Comparison of ENCODE assay signal across 14 mouse cellular contexts in genomic region chr14:25050674-25051251, GRCm38 (mm10).
DNase-seq lines count a peak whose midpoint lies in the region; ATAC-seq lines count a peak whose summit lies in the region.
"Had no signal": no experiment of that assay in that cellular context is flagged by ENCODE, and none has a peak within 500 bp of the region (broad histone marks: within the 10 kb centered on the region; RNA-seq: fewer than 3 reads in every experiment).

No protein-coding gene starts in this region.

- H3K27ac ChIP-seq in heart, embryonic 11.5 days (ENCODE audit: low read depth, low read length): peak overlapping the region; percentile 32; the same call in 1 of the 2 replicates
- H3K27ac ChIP-seq in heart, embryonic 12.5 days (ENCODE audit: poor library complexity, severe bottlenecking): no peak overlapping the region
- peak overlapping the region; percentile 57; the same call in 1 of the 2 replicates for H3K27ac ChIP-seq in embryonic facial prominence, embryonic 11.5 days (replicated peaks; ENCODE audit: low read depth, low read length)
- H3K27ac ChIP-seq in limb, embryonic 15.5 days: peak overlapping the region; percentile 28; the same call in 1 of the 2 replicates

- no peaks in the 10 kb centered on the region for H3K36me3 ChIP-seq in heart, embryonic 11.5 days (ENCODE audit: control insufficient read depth, insufficient read depth, low read length)
- H3K36me3 ChIP-seq in heart, embryonic 12.5 days: no peaks in the 10 kb centered on the region
- H3K36me3 ChIP-seq in embryonic facial prominence, embryonic 11.5 days (replicated peaks; ENCODE audit: control insufficient read depth, insufficient read depth, low read depth, low read length): no peaks in the 10 kb centered on the region
- no peaks in the 10 kb centered on the region for H3K36me3 ChIP-seq in limb, embryonic 15.5 days

- ATAC-seq in heart, embryonic 11.5 days (replicated peaks; ENCODE audit: insufficient number of reproducible peaks, low FRiP score, low TSS enrichment): no peak
- no peak for ATAC-seq in heart, embryonic 12.5 days (ENCODE audit: insufficient number of reproducible peaks, low FRiP score)
- no peak for ATAC-seq in embryonic facial prominence, embryonic 11.5 days (replicated peaks; ENCODE audit: insufficient number of reproducible peaks, low FRiP score, low TSS enrichment, low read depth)
- ATAC-seq in limb, embryonic 15.5 days (ENCODE audit: insufficient number of reproducible peaks, low FRiP score, low TSS enrichment, low read depth): no peak
- ATAC-seq in granulocyte monocyte progenitor cell, adult 5-6 weeks (replicated peaks; ENCODE audit: poor library complexity, severe bottlenecking): no peak

- H3K27me3 ChIP-seq in heart, embryonic 11.5 days (ENCODE audit: control insufficient read depth, insufficient read depth, low read length): no peaks in the 10 kb centered on the region; the same call in 1 of the 2 replicates
- H3K27me3 ChIP-seq in heart, embryonic 12.5 days (replicated peaks): no peaks in the 10 kb centered on the region
- H3K27me3 ChIP-seq in embryonic facial prominence, embryonic 11.5 days (ENCODE audit: control insufficient read depth, insufficient read depth, low read length): no peaks in the 10 kb centered on the region
- H3K27me3 ChIP-seq in limb, embryonic 15.5 days: no peaks in the 10 kb centered on the region

- 50% methylated on average over 12 of the region's 12 CpGs for WGBS in heart, embryonic 11.5 days (ENCODE audit: insufficient replicate concordance)
- WGBS in heart, embryonic 12.5 days: 45% methylated on average over 12 of the region's 12 CpGs
- 65% methylated on average over 12 of the region's 12 CpGs for WGBS in embryonic facial prominence, embryonic 11.5 days
- 56% methylated on average over 12 of the region's 12 CpGs for WGBS in limb, embryonic 15.5 days

- no peaks in the 10 kb centered on the region for H3K9me3 ChIP-seq in heart, embryonic 11.5 days (replicated peaks; ENCODE audit: control insufficient read depth, low read length)
- H3K9me3 ChIP-seq in heart, embryonic 12.5 days (replicated peaks): no peaks in the 10 kb centered on the region
- H3K9me3 ChIP-seq in embryonic facial prominence, embryonic 11.5 days (replicated peaks; ENCODE audit: control insufficient read depth, low read length): no peaks in the 10 kb centered on the region
- H3K9me3 ChIP-seq in limb, embryonic 15.5 days: no peaks in the 10 kb centered on the region

- no peak overlapping the region for H3K9ac ChIP-seq in heart, embryonic 11.5 days (ENCODE audit: low read depth, low read length)
- no peak overlapping the region for H3K9ac ChIP-seq in heart, embryonic 12.5 days
- no peak overlapping the region for H3K9ac ChIP-seq in embryonic facial prominence, embryonic 11.5 days (replicated peaks; ENCODE audit: low read length)
- no peak overlapping the region for H3K9ac ChIP-seq in limb, embryonic 15.5 days

- H3K4me2 ChIP-seq in heart, embryonic 11.5 days: no peak overlapping the region
- no peak overlapping the region for H3K4me2 ChIP-seq in heart, embryonic 12.5 days
- no peak overlapping the region for H3K4me2 ChIP-seq in embryonic facial prominence, embryonic 11.5 days (ENCODE audit: low read depth, low read length)
- no peak overlapping the region for H3K4me2 ChIP-seq in limb, embryonic 15.5 days

- no peak overlapping the region for H3K4me3 ChIP-seq in heart, embryonic 11.5 days (ENCODE audit: low read depth, low read length)
- H3K4me3 ChIP-seq in heart, embryonic 12.5 days: no peak overlapping the region
- H3K4me3 ChIP-seq in embryonic facial prominence, embryonic 11.5 days (ENCODE audit: low read depth, low read length): no peak overlapping the region
- H3K4me3 ChIP-seq in limb, embryonic 15.5 days: no peak overlapping the region

- H3K4me1 ChIP-seq in heart, embryonic 11.5 days (ENCODE audit: control insufficient read depth, insufficient read depth, low read length): peaks cover 7% of the 10 kb centered on the region; the same call in 1 of the 2 replicates
- peaks cover 10% of the 10 kb centered on the region; the same call in 1 of the 2 replicates for H3K4me1 ChIP-seq in heart, embryonic 12.5 days (replicated peaks)
- H3K4me1 ChIP-seq in embryonic facial prominence, embryonic 11.5 days (ENCODE audit: control insufficient read depth, insufficient read depth, low read length): no peaks in the 10 kb centered on the region; the same call in 1 of the 2 replicates
- H3K4me1 ChIP-seq in limb, embryonic 15.5 days: peaks cover 27% of the 10 kb centered on the region

- peak; percentile 42 for DNase-seq in brain, adult 2 months (ENCODE audit: low read depth, low spot score)
- no peak for DNase-seq in embryonic facial prominence, embryonic 11.5 days (ENCODE audit: low spot score)
- DNase-seq in MN1 (ENCODE audit: low spot score): no peak
- DNase-seq: adrenal gland, postnatal 36 days; cerebellum, postnatal 36 days; heart, postnatal 14 days; kidney, postnatal 14 days; left cerebral cortex, postnatal 4 days; midbrain, embryonic 14.5 days; right cerebral cortex, postnatal 4 days had no signal
